Mouse (Mus musculus) cerebellum, adult 9-10 months (tissue): ENCODE measurements around the gene Gm960.

ENCODE experiments used
- DNase-seq: peaks from one replicate; pipeline ENCODE4 v3.0.0; 2022

Gene Gm960

DNA sequence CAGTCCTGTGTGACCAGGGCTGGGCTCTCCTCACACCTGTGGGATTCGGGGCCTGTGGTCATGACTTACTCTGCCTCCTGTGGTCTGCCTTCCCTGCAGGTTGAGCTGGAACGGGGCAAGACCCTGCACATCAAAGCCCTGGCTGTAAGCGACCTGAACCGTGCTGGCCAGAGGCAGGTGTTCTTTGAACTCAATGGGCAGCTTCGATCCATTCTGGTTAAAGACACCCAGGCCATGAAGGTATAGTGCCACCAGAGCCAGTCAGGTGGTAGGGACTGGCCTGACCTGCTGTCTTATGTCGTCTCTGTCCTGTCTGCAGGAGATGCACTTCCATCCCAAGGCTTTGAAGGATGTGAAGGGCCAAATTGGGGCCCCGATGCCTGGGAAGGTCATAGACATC lies 77.7 kb downstream of the Gm960 start:
- DNase-seq, result no peak

DNA sequence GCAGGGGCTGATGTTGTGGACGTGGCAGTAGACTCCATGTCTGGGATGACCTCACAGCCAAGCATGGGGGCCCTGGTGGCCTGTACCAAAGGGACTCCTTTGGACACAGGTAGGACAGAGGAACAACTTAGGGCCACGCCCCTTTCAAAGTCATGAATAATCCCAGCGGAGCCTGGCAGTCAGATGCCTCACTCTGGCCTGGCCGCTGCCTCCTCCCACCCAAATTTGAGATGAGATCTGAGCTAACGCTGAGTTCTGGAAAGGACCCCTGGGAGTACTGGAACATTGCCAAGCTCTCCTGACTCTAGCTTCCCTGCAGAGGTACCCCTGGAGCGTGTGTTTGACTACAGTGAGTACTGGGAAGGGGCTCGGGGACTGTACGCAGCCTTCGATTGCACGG lies 79.0 kb downstream of the Gm960 start:
- DNase-seq, result no peak

GRCm38 (mm10) chr19:4618183-4618582 lies 80.3 kb downstream of the Gm960 start:
- no peak for DNase-seq

- peak; percentile 60 for DNase-seq
These were observed 81.9 kb downstream of the Gm960 start for GRCm38 (mm10) chr19:4616546-4616945.

- DNase-seq, result peak; percentile 89
These were observed 83.0 kb downstream of the Gm960 start, which contains the start of gene Lrfn4 for GRCm38 (mm10) chr19:4615151-4616093. Gene Lrfn4 (minus strand): TSS chr19:4615667.

- peak; percentile 64 for DNase-seq
These were observed 83.9 kb downstream of the Gm960 start for GRCm38 (mm10) chr19:4614305-4615150.

DNA sequence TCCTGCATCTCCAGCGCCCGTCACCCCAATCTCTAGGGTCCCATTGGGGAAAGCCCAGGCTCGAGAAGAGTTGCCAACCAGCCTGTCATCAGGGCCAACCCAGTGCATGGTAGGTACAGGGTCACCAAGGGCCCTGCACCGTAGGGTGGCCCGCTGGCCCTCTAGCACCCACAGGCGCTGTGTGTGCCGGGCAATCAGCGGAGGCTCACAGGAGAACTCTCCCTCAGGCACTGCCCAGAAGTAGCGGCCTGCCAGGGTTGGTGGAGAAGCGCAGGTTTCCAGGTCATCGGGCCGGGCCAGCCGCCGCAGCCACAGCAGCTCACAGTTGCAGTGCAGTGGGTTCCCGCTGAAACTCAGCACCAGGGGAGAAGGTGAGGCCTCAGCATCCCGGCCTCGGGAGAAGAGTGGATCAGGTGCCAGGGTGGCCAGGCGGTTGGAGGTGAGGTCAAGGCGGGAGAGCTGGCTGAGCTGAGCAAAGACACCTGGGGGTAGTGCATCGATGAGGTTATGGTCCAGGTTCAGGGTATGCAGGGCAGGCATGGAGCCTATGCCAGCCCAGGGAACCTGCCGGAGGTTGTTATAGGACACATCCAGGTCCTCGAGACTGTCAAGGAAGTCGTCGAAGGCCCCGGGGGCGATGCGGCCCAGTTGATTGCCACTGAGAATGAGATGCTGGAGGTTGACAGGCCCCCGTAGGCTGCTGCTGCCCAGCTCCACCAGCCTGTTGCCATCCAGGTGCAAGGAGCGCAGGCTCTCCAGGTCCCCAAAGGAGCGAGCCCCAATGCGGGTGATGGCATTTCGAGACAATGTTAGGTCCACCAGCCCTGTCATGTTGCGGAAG lies 84.8 kb downstream of the Gm960 start:
- DNase-seq, result peak; percentile 52

DNA sequence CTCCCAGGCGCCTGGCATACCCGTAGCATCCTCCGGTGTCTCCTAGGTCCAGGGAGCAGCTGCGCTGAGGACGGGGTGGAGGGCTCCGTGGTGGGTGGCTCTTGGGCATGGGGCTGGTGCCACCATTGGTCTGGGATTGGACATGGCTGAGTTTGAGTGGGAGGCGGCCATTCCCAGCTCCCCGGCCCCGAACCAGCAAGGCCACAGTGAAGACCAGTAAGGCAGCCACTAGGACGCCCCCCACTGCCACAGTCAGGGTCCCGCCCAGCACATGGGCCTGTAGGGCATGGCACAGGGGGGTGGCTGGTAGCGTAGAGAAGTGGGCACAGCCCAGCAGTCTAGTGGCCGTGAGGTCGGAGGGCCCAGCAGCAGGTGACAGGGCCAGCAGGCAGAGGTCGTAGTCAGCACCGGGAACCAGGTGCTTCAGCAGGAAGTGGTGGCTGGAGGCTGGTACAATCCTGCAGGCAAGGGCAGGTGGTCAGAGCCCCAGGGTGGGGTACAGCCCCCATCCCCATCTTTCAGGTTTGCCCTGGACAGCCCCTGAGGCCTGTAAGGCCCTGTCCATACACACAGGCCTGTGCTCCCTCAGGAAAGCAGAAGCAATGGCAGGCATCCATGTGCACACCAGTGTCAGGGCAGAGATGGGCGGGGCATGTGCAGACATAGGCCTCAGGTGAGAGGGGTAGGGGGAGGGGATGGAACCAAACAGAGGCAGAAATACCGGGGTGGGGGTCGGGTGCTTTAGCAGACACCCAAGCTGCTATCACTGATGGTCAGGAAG lies 86.1 kb downstream of the Gm960 start:
- DNase-seq, result no peak

GRCm38 (mm10) chr19:4610109-4610508 lies 88.4 kb downstream of the Gm960 start:
- no peak for DNase-seq

DNA sequence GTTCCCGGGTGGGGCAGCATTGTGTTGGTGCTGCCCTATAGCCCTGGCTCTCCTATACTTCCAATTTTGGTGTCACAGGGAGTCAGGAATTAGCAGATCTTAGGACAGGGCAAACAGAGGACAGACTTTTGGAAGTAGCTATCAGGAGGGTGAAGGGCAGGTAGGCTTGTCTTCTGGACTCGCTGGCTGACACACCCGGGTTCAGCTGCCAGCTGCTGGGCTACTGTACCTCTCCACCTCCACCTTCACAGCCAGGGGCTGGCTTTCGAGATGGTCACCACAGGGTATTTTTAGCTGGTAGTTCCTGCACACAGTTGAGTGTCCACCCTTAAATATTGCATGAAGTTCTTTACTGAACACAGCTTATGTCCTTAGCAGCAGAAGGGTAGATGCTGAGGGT lies 90.0 kb downstream of the Gm960 start:
- no peak for DNase-seq

- DNase-seq, result no peak
These were observed 91.1 kb downstream of the Gm960 start for GRCm38 (mm10) chr19:4607406-4607805.

DNA sequence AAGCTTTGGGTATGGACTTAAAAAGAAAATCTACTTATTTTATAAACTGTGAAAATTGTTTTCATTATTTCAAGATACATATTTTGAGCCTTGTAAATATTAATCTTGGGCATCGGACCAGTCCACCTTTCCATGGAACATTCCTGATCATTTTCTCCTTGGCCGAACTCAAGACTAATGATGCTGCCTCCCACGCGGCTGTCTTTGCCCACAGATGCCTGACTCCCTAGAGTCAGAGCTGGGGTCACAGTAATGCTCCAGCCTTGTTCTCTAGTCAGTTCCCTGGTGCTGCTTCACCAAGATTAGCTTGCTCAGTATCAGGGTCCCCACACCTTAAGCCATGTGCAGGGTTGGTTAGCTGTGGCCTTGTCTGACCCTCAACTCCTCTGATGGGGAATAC lies 92.8 kb downstream of the Gm960 start:
- no peak for DNase-seq

DNA sequence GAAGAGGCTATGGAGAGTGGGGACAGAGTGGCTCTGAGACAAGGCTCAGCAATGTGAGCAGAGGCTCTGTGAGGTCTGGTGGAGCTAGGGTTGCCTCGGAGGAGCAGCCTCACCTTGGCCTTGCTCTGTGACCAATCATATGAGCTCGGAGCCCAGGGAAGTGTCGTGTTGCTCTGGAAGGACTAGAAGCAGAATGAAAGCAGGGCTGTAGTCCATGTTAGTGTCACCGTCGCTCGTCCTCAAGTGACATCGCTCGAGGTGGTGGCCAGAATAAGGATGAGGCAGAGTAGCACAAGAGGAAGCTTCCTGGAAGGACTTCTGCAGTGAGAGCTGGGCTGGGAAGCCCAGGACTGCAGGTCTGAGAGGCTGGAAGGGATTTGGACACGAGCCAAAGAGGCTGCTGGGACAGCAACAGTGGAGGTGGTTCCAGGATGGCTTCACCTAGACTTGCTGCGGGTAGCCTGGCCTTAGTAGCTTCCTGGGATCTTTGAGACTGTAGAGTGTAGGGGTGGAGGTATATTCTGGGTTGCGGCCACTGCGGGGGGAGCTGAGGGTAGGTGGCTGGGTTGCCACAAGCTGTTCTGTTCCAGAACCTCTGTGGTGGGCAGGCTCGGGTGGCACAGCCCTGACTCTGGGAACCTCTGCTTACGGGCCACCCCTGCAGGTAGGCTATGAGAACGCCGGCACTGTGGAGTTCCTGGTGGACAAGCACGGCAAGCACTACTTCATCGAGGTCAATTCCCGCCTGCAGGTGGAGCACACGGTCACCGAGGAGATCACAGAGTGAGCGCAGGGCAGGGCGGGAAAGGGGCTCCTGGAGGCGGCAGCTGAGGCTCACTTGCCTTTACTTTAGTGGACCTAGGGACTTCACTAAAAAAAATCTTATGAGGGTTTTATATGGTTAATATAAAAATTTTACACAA lies 94.4 kb downstream of the Gm960 start:
- peak; percentile 45 for DNase-seq

- DNase-seq, result no peak
These were observed 96.0 kb downstream of the Gm960 start for GRCm38 (mm10) chr19:4602459-4602858.

GRCm38 (mm10) chr19:4596071-4596470 lies 102.4 kb downstream of the Gm960 start:
- no peak for DNase-seq

DNA sequence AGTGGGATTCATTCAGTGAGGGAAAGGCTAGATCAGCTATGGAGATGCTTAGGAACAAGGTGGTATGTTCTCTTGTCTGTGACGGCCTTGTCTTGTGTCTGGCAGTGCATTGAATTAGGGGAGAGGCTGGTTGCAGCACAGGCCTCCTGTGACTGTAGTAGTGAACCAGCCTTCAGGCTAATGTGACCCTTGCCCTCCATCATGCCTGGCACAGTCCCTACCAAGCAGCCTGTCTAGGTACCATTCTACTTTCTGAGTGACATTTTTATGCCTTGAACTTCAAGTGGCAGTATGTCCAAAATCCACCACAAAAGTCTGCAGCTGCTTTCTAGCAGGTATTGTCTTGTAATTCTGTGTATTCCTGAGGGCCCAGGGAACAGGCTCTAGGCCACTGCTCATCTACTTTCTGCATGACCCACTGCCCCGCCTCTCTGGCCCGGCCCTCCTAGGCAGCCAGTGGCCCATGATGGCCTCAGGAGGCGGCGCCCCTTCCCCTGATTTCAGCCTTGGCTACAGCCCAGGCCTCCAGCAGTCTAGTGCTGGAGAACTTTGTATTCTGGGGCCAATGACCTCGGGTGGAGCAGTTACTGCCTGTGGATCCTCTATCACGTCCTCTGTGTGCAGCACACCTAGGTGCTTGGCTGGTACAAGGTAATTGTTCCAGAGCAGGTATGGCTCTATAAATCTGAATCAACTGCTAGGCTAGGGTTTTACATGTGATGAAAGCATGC lies 104.5 kb downstream of the Gm960 start:
- no peak for DNase-seq

- DNase-seq, result no peak
These were observed 108.4 kb downstream of the Gm960 start for GRCm38 (mm10) chr19:4590025-4590424.

DNA sequence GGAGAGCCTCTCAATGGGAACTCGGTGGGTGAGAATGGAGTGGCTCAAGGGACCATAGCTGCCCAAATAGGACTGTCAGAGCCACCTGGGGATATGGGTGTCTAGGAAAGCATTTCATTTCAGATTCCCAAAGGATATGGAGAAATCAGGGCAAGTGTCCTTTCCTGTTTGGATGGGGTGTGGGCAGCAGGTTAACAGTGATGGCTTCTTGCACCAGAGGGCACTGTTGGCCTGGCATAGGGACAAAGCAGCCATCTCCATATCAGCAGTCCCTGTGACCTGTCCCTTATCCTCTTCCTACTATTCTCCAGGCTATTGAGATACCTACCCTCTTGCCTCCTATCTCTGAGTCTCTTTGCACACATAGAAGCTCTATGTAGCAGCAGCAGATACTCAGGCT lies 109.4 kb downstream of the Gm960 start:
- DNase-seq, result no peak

DNA sequence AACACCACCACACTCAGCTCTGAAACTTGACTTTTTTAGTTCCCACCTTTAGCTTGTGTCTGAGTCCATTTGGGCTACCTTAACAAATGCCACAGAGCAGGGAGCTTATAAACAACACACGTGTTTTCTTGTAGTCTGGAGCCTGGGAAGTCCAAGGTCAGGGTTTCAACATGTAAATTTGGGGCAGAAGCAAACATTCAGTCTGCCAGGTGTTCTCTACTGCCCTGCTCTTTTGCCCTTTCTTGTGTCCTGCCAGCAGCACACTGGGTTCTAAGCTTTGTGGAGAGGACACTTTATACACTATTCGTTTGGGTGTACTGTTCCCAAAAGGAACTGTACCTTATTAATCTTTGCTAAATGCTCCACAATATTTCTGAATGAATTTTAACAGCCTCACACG lies 110.0 kb downstream of the Gm960 start:
- no peak for DNase-seq

DNA sequence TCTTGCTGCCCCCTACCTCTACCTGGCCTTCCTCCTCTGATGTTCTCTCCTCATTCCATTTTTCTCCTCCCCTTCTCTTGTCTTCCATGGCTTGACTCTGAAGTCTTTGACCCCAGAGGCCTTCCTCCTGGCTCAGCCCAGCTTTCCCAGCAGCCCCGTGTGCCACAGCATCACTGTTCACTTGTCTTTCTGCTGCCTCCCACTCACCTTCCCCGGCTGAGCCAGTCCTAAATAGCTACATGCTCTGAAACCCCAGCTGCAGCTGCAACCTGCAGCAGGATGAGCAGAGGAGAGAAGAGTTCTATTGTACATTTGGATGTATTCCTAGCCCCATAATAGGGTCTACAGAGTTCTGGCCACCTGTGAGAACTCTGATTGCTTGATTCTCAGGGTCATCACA lies 111.0 kb downstream of the Gm960 start:
- no peak for DNase-seq
